In genomic region chr15:89145813-89146350, GRCm38 (mm10) we compare ENCODE assay signal across 8 mouse cellular contexts. TPM values are rescaled to one million over a fixed set of nuclear protein-coding genes. Genes with fewer than 3 reads are reported as not detected.
DNase-seq lines count a peak whose midpoint lies in the region; ATAC-seq and TF ChIP-seq lines count a peak whose summit lies in the region.

No protein-coding gene starts in this region.

- no peak overlapping the region for H3K9ac ChIP-seq in heart, embryonic 11.5 days (ENCODE audit: low read depth, low read length)
- H3K9ac ChIP-seq in forebrain, embryonic 14.5 days (ENCODE audit: low read length): 0 out of 2 replicates have a peak overlapping the region, but pooled peaks have one; percentile 7
- no peak overlapping the region for H3K9ac ChIP-seq in limb, embryonic 15.5 days

- H3K4me3 ChIP-seq in heart, embryonic 11.5 days (ENCODE audit: low read depth, low read length): no peak overlapping the region
- H3K4me3 ChIP-seq in E14TG2a.4 (replicated peaks; ENCODE audit: low read length): peak overlapping the region; percentile 71
- peak overlapping the region; percentile 74 for H3K4me3 ChIP-seq in forebrain, embryonic 14.5 days (ENCODE audit: low read depth, low read length)
- peak overlapping the region; percentile 33; the same call in 1 of the 2 replicates for H3K4me3 ChIP-seq in limb, embryonic 15.5 days

- H3K27ac ChIP-seq in heart, embryonic 11.5 days (ENCODE audit: low read depth, low read length): no peak overlapping the region
- no peak overlapping the region for H3K27ac ChIP-seq in forebrain, embryonic 14.5 days (ENCODE audit: low read depth, low read length)
- no peak overlapping the region for H3K27ac ChIP-seq in limb, embryonic 15.5 days

- peaks cover 17% of the 10 kb centered on the region for H3K4me1 ChIP-seq in heart, embryonic 11.5 days (ENCODE audit: control insufficient read depth, insufficient read depth, low read length)
- H3K4me1 ChIP-seq in E14TG2a.4 (replicated peaks; ENCODE audit: low read depth, low read length): peaks cover 64% of the 10 kb centered on the region
- peaks cover 22% of the 10 kb centered on the region for H3K4me1 ChIP-seq in forebrain, embryonic 14.5 days (ENCODE audit: control insufficient read depth, insufficient read depth, low read length)
- H3K4me1 ChIP-seq in limb, embryonic 15.5 days: peaks cover 36% of the 10 kb centered on the region

- H3K27me3 ChIP-seq in heart, embryonic 11.5 days (ENCODE audit: control insufficient read depth, insufficient read depth, low read length): peaks cover 75% of the 10 kb centered on the region
- peaks cover 75% of the 10 kb centered on the region for H3K27me3 ChIP-seq in E14TG2a.4 (ENCODE audit: insufficient read depth, low read length)
- H3K27me3 ChIP-seq in forebrain, embryonic 14.5 days (replicated peaks; ENCODE audit: control insufficient read depth, insufficient read depth, low read length): no peaks in the 10 kb centered on the region
- peaks cover 50% of the 10 kb centered on the region for H3K27me3 ChIP-seq in limb, embryonic 15.5 days

- WGBS in heart, embryonic 11.5 days (ENCODE audit: insufficient replicate concordance): 63% methylated on average over 24 of the region's 24 CpGs
- WGBS in forebrain, embryonic 14.5 days: 82% methylated on average over 24 of the region's 24 CpGs
- 68% methylated on average over 24 of the region's 24 CpGs for WGBS in limb, embryonic 15.5 days

- ATAC-seq in heart, embryonic 11.5 days (replicated peaks; ENCODE audit: insufficient number of reproducible peaks, low FRiP score, low TSS enrichment): no peak
- no peak for ATAC-seq in forebrain, embryonic 14.5 days
- ATAC-seq in limb, embryonic 15.5 days (ENCODE audit: insufficient number of reproducible peaks, low FRiP score, low TSS enrichment, low read depth): no peak

- TF ChIP-seq CTCF in E14TG2a.4 (conservative IDR thresholded peaks at IDR 0.05; ENCODE audit: low read length): no peak

- no peaks in the 10 kb centered on the region for H3K36me3 ChIP-seq in heart, embryonic 11.5 days (ENCODE audit: control insufficient read depth, insufficient read depth, low read length)
- peaks cover 35% of the 10 kb centered on the region for H3K36me3 ChIP-seq in E14TG2a.4 (ENCODE audit: insufficient read depth, low read length)
- H3K36me3 ChIP-seq in forebrain, embryonic 14.5 days (ENCODE audit: control insufficient read depth, insufficient read depth, low read length): peaks cover 33% of the 10 kb centered on the region
- H3K36me3 ChIP-seq in limb, embryonic 15.5 days: no peaks in the 10 kb centered on the region

- DNase-seq in heart, adult 9 months (ENCODE audit: low spot score in 2 of 2): no peak
- no peak for DNase-seq in forebrain, embryonic 14.5 days (ENCODE audit: low spot score)
- DNase-seq in frontal cortex, postnatal 10 days (ENCODE audit: low spot score in 2 of 2): no peak
- DNase-seq in gastrocnemius, postnatal 10 days: no peak
- DNase-seq in left cerebral cortex, adult 18-20 months (ENCODE audit: low spot score in 2 of 2): no peak

- H3K9me3 ChIP-seq in heart, embryonic 11.5 days (replicated peaks; ENCODE audit: control insufficient read depth, low read length): no peaks in the 10 kb centered on the region
- no peaks in the 10 kb centered on the region for H3K9me3 ChIP-seq in E14TG2a.4 (ENCODE audit: low read length)
- H3K9me3 ChIP-seq in forebrain, embryonic 14.5 days (replicated peaks; ENCODE audit: control insufficient read depth, low read length): no peaks in the 10 kb centered on the region
- H3K9me3 ChIP-seq in limb, embryonic 15.5 days: no peaks in the 10 kb centered on the region

- peak overlapping the region; percentile 58 for H3K4me2 ChIP-seq in heart, embryonic 11.5 days
- H3K4me2 ChIP-seq in forebrain, embryonic 14.5 days (ENCODE audit: low read length): peak overlapping the region; percentile 82
- no peak overlapping the region; the same call in 1 of the 2 replicates for H3K4me2 ChIP-seq in limb, embryonic 15.5 days

RNA-seq across cellular contexts. Expression of gene Mapk11, which starts 3.5 kb away (rescaled TPM):
- 3.2 and 4.2 TPM in 2 replicates for polyA plus RNA-seq in heart, embryonic 11.5 days (2014; fragmentation: Nextera tagmentation; extraction: Ambion mirVana)
- 28.1 and 30.1 TPM in 2 replicates for polyA plus RNA-seq in forebrain, embryonic 14.5 days (2014; fragmentation: Nextera tagmentation; extraction: Ambion mirVana)
- 7.8 and 8.3 TPM in 2 replicates for polyA plus RNA-seq in limb, embryonic 15.5 days (2015; fragmentation: Nextera tagmentation; extraction: Ambion mirVana)
- total RNA-seq in gastrocnemius, postnatal 10 days (2021): 1 to 10 TPM; 2.1 to 3.0 TPM
- total RNA-seq in left cerebral cortex, adult 18-20 months (2021): 10 to 100 TPM; 49.1 to 55.1 TPM

RNA-seq across cellular contexts. Expression of gene Mapk12, which starts 5.4 kb away (rescaled TPM):
- 20.7 and 24.6 TPM in 2 replicates for polyA plus RNA-seq in heart, embryonic 11.5 days (2014; fragmentation: Nextera tagmentation; extraction: Ambion mirVana)
- 4.8 and 5.1 TPM in 2 replicates for polyA plus RNA-seq in forebrain, embryonic 14.5 days (2014; fragmentation: Nextera tagmentation; extraction: Ambion mirVana)
- 7.1 and 15.4 TPM in 2 replicates for polyA plus RNA-seq in limb, embryonic 15.5 days (2015; fragmentation: Nextera tagmentation; extraction: Ambion mirVana)
- total RNA-seq in gastrocnemius, postnatal 10 days (2021): 10 to 100 TPM; 76.0 to 77.1 TPM
- total RNA-seq in left cerebral cortex, adult 18-20 months (2021): 1 to 10 TPM; 7.4 to 9.2 TPM

RNA-seq across cellular contexts. Expression of gene Hdac10, which starts 17.4 kb away (rescaled TPM):
- 10.5 and 11.4 TPM in 2 replicates for polyA plus RNA-seq in heart, embryonic 11.5 days (2014; fragmentation: Nextera tagmentation; extraction: Ambion mirVana)
- 18.4 and 25.4 TPM in 2 replicates for polyA plus RNA-seq in forebrain, embryonic 14.5 days (2014; fragmentation: Nextera tagmentation; extraction: Ambion mirVana)
- 22.4 and 23.4 TPM in 2 replicates for polyA plus RNA-seq in limb, embryonic 15.5 days (2015; fragmentation: Nextera tagmentation; extraction: Ambion mirVana)
- total RNA-seq in gastrocnemius, postnatal 10 days (2021): 10 to 100 TPM in 1 of 2 experiments, 1 to 10 TPM in 1; 7.6 to 10.6 TPM
- total RNA-seq in left cerebral cortex, adult 18-20 months (2021): 10 to 100 TPM; 15.2 to 15.8 TPM

RNA-seq across cellular contexts. Expression of gene Tubgcp6, which starts 23.0 kb away (rescaled TPM):
- 13.1 and 14.1 TPM in 2 replicates for polyA plus RNA-seq in heart, embryonic 11.5 days (2014; fragmentation: Nextera tagmentation; extraction: Ambion mirVana)
- polyA plus RNA-seq in forebrain, embryonic 14.5 days (2014; fragmentation: Nextera tagmentation; extraction: Ambion mirVana): 15.9 and 17.0 TPM in 2 replicates
- polyA plus RNA-seq in limb, embryonic 15.5 days (2015; fragmentation: Nextera tagmentation; extraction: Ambion mirVana): 12.6 and 12.7 TPM in 2 replicates
- total RNA-seq in gastrocnemius, postnatal 10 days (2021): 10 to 100 TPM in 1 of 2 experiments, 1 to 10 TPM in 1; 8.4 to 11.0 TPM
- 10 to 100 TPM; 31.4 to 34.6 TPM for total RNA-seq in left cerebral cortex, adult 18-20 months (2021)

RNA-seq across cellular contexts. Expression of gene Plxnb2, which starts 34.7 kb away (rescaled TPM):
- 84.6 and 95.1 TPM in 2 replicates for polyA plus RNA-seq in heart, embryonic 11.5 days (2014; fragmentation: Nextera tagmentation; extraction: Ambion mirVana)
- 101 TPM in 2 replicates for polyA plus RNA-seq in forebrain, embryonic 14.5 days (2014; fragmentation: Nextera tagmentation; extraction: Ambion mirVana)
- polyA plus RNA-seq in limb, embryonic 15.5 days (2015; fragmentation: Nextera tagmentation; extraction: Ambion mirVana): 144 and 149 TPM in 2 replicates
- total RNA-seq in gastrocnemius, postnatal 10 days (2021): 10 to 100 TPM; 28.9 to 43.0 TPM
- 10 to 100 TPM; 47.3 to 54.9 TPM for total RNA-seq in left cerebral cortex, adult 18-20 months (2021)
